Mouse (Mus musculus): ENCODE measurements around the gene Hspa12a. TPM values are rescaled to one million over a fixed set of nuclear protein-coding genes. Genes with fewer than 3 reads are reported as not detected.

The Hspa12a gene
- polyA plus RNA-seq, 1 experiment = 51.0 TPM

DNA sequence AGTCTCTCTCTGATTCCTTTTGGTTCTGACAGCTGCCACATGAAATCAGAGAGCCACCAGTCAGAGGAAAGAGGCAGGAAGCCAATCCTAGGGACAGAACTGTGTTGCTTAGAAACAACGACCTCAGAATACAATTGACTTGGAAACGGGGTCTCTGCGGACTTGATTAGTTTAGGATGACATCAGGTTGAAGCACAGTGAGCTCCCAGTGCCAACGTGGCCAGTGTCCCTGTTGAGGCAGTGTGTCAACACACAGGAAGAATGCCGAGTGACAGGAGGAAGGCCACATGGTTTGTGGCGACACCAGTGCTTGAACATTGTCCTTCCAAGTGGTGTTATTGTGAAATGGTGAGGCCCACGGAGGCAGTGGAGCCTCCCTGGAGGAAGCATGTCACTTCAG lies 159.5 kb downstream of the Hspa12a start:
- no peak for TF ChIP-seq CTCF (IDR thresholded peaks at IDR 0.05; ENCODE audit: control insufficient read depth, insufficient read depth, insufficient replicate concordance, low read depth, low read length)
- TF ChIP-seq POLR2A (IDR thresholded peaks at IDR 0.05; ENCODE audit: control insufficient read depth, low read depth, low read length) = peak; percentile 12; the same call in 1 of the 2 replicates
- Histone ChIP-seq H3K27ac (ENCODE audit: control insufficient read depth, insufficient read depth, low read depth, low read length) (0 out of 2 replicates have a peak overlapping the region, but pooled peaks have one; percentile 10), H3K4me1 (ENCODE audit: control insufficient read depth, insufficient read depth, low read length) (peaks cover 3% of the 10 kb centered on the region; the same call in 1 of the 2 replicates), H3K36me3 (ENCODE audit: control insufficient read depth, insufficient read depth, low read length) (no peaks in the 10 kb centered on the region), H3K27me3 (ENCODE audit: control insufficient read depth, insufficient read depth, low read length) (no peaks in the 10 kb centered on the region), H3K4me3 (ENCODE audit: control insufficient read depth, low read depth, low read length) (no peak overlapping the region)

DNA sequence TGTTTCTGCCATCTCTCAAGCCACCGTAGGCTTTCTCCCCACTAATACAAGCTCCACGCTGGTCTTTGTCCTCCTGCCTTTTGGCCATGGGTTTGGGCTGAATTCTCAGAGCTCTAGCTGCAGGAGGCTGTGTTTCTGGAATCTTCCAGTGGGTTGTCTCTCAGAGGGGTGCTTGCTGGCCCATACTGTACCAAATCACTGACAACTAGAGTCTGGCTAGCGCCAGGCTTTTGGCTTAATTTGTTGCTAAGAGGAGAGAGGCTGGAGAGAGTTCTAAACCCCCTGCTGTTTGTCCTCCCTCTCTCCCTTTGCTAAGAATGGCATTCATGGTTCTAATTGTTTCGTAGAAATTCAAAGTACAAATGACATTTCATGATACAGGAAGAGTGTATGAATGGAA lies 161.9 kb downstream of the Hspa12a start:
- TF ChIP-seq CTCF (IDR thresholded peaks at IDR 0.05; ENCODE audit: control insufficient read depth, insufficient read depth, insufficient replicate concordance, low read depth, low read length) (no peak), POLR2A (IDR thresholded peaks at IDR 0.05; ENCODE audit: control insufficient read depth, low read depth, low read length) (no peak)
- Histone ChIP-seq H3K4me1 (ENCODE audit: control insufficient read depth, insufficient read depth, low read length) (0 out of 2 replicates have a peak, but pooled peaks cover 2% of the 10 kb centered on the region), H3K36me3 (ENCODE audit: control insufficient read depth, insufficient read depth, low read length) (no peaks in the 10 kb centered on the region), H3K4me3 (ENCODE audit: control insufficient read depth, low read depth, low read length) (no peak overlapping the region), H3K27ac (ENCODE audit: control insufficient read depth, insufficient read depth, low read depth, low read length) (no peak overlapping the region), H3K27me3 (ENCODE audit: control insufficient read depth, insufficient read depth, low read length) (no peaks in the 10 kb centered on the region)

DNA sequence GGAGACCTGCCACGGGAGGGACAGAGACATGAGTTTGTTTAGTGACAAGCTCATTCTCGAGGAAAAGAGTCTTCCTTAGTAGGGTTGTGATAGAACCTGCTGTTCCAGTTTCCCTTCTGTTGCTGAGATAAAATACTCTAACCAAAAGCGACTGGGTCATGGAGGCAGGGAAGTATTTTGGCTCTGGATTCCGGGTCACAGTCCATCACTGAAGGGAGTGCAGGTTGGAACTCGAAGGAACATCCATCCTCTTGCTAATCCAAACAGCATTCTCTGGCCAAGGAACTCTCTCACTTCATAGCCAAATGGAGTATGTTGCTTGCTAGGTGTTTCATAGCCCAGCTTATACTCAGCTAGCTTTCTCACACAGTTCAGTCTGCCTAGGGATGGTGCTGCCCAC lies 167.0 kb downstream of the Hspa12a start:
- Histone ChIP-seq H3K36me3 (ENCODE audit: control insufficient read depth, insufficient read depth, low read length) (no peaks in the 10 kb centered on the region), H3K4me1 (ENCODE audit: control insufficient read depth, insufficient read depth, low read length) (no peaks in the 10 kb centered on the region), H3K27me3 (ENCODE audit: control insufficient read depth, insufficient read depth, low read length) (no peaks in the 10 kb centered on the region), H3K4me3 (ENCODE audit: control insufficient read depth, low read depth, low read length) (no peak overlapping the region), H3K27ac (ENCODE audit: control insufficient read depth, insufficient read depth, low read depth, low read length) (no peak overlapping the region)
- TF ChIP-seq POLR2A (IDR thresholded peaks at IDR 0.05; ENCODE audit: control insufficient read depth, low read depth, low read length) (no peak), CTCF (IDR thresholded peaks at IDR 0.05; ENCODE audit: control insufficient read depth, insufficient read depth, insufficient replicate concordance, low read depth, low read length) (no peak)

DNA sequence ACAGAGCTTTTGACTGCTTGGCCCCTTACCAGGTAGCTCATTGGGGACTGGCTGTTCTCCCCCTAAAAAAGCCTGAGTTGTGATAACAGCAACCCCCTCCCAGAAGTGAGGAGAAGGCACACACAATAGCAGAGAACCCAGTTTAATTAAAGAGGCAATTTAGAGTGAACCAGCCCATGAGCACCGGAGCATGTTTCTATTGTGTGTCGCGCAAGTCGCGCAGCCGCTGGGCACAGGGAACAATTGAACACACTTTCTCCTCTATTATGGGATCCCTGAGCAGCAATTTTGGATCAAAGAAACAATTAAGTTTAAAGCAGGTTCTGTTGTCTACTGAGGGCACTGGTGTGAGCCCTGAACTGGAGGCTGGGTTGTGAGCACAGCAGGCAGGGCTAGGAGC lies 176.1 kb downstream of the Hspa12a start:
- TF ChIP-seq CTCF (IDR thresholded peaks at IDR 0.05; ENCODE audit: control insufficient read depth, insufficient read depth, insufficient replicate concordance, low read depth, low read length) = no peak
- Histone ChIP-seq H3K27ac (ENCODE audit: control insufficient read depth, insufficient read depth, low read depth, low read length) (no peak overlapping the region), H3K36me3 (ENCODE audit: control insufficient read depth, insufficient read depth, low read length) (no peaks in the 10 kb centered on the region), H3K4me3 (ENCODE audit: control insufficient read depth, low read depth, low read length) (no peak overlapping the region), H3K4me1 (ENCODE audit: control insufficient read depth, insufficient read depth, low read length) (0 out of 2 replicates have a peak, but pooled peaks cover 2% of the 10 kb centered on the region), H3K27me3 (ENCODE audit: control insufficient read depth, insufficient read depth, low read length) (no peaks in the 10 kb centered on the region)

DNA sequence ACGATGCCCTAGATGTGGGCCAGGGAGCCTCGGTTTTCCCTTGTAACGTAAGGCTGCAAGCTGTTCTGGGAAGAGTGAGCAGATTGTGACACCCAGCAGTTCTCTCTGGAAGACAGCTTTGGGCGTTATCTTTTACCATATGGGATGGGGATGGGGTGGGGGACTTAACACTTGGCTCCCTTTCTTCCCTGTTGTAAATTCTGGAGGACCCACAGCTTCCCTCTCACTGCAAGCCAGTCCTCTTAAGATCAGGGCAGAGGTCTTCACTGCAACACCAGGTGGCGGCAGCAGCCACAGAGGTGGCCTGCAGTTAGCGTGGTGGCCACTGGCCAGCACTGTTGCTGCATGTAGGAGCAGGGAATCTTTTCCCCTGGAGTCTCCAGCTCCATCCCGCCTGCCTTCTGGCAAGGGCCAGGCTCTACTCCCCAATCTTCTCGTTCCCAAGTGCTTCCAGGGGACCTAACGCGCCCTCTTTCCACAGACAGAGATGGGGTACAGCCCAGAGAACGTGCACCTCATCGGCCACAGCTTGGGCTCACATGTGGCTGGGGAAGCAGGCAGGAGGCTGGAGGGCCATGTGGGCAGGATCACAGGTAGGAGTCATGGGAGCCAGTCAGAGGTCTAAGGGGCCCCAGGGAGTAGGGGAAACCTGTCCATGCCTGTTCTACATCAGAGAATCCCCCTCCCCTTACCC lies 180.5 kb downstream of the Hspa12a start:
- no peaks in the 10 kb centered on the region for H3K36me3 ChIP-seq (ENCODE audit: control insufficient read depth, insufficient read depth, low read length)
- H3K27me3 ChIP-seq (ENCODE audit: control insufficient read depth, insufficient read depth, low read length) = no peaks in the 10 kb centered on the region
- TF ChIP-seq CTCF (IDR thresholded peaks at IDR 0.05; ENCODE audit: control insufficient read depth, insufficient read depth, insufficient replicate concordance, low read depth, low read length) (peak; percentile 83; the same call in 1 of the 2 replicates), POLR2A (IDR thresholded peaks at IDR 0.05; ENCODE audit: control insufficient read depth, low read depth, low read length) (no peak)
- H3K4me1 ChIP-seq (ENCODE audit: control insufficient read depth, insufficient read depth, low read length) = peaks cover 4% of the 10 kb centered on the region
- no peak overlapping the region for H3K27ac ChIP-seq (ENCODE audit: control insufficient read depth, insufficient read depth, low read depth, low read length)
- H3K4me3 ChIP-seq (ENCODE audit: control insufficient read depth, low read depth, low read length) = no peak overlapping the region

DNA sequence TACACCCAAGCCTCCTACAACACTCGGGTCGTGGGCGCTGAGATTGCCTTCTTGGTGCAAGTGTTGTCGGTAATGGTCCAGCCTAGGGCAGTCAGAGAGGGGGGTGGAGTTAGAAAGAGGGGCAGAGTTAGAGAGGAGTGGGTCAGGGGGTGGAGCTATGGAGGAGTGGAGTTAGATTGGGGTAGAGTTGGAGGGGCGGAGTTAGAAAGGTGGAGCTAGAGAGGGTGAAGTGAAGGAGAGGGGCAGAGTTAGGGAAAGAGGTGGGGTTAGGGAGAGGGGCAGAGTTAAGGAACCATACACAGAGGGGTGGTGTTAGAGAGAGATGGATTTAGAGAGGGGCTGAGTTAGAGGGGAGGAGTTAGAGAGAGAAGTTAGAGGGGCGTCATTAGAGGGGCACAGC lies 181.1 kb downstream of the Hspa12a start:
- Histone ChIP-seq H3K36me3 (ENCODE audit: control insufficient read depth, insufficient read depth, low read length) (no peaks in the 10 kb centered on the region), H3K4me1 (ENCODE audit: control insufficient read depth, insufficient read depth, low read length) (peaks cover 4% of the 10 kb centered on the region), H3K4me3 (ENCODE audit: control insufficient read depth, low read depth, low read length) (no peak overlapping the region), H3K27me3 (ENCODE audit: control insufficient read depth, insufficient read depth, low read length) (no peaks in the 10 kb centered on the region), H3K27ac (ENCODE audit: control insufficient read depth, insufficient read depth, low read depth, low read length) (no peak overlapping the region)
- no peak for TF ChIP-seq CTCF (IDR thresholded peaks at IDR 0.05; ENCODE audit: control insufficient read depth, insufficient read depth, insufficient replicate concordance, low read depth, low read length)
- no peak for TF ChIP-seq POLR2A (IDR thresholded peaks at IDR 0.05; ENCODE audit: control insufficient read depth, low read depth, low read length)

DNA sequence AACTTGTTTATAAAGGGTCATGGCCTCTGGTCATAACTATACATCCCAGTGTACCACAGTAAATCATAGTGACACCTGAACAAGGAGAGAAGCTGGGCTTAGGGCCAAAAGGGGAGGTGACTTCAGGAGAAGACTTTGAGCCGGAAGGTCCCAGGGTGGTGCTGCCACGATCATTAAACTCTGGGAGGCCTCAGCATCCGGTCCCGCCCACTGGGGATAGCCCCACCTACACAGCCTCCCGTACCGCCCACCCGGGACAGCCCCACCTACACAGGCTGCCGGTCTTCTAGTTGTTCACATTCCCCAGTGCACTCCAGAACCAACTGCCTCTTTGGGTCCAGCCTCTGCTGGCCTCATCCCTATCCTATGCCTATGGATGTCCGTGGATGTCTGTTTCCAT lies 184.0 kb downstream of the Hspa12a start, which contains the start of gene Pnliprp2:
Pnliprp2 (plus strand) TSS at position 297 of the 400 bp plus-strand sequence.
- Histone ChIP-seq H3K36me3 (ENCODE audit: control insufficient read depth, insufficient read depth, low read length) (no peaks in the 10 kb centered on the region), H3K27me3 (ENCODE audit: control insufficient read depth, insufficient read depth, low read length) (no peaks in the 10 kb centered on the region), H3K27ac (ENCODE audit: control insufficient read depth, insufficient read depth, low read depth, low read length) (no peak within 1 kb of the TSS), H3K4me3 (ENCODE audit: control insufficient read depth, low read depth, low read length) (peak within 1 kb of the TSS; percentile 58), H3K4me1 (ENCODE audit: control insufficient read depth, insufficient read depth, low read length) (peaks cover 4% of the 10 kb centered on the region)
- TF ChIP-seq CTCF (IDR thresholded peaks at IDR 0.05; ENCODE audit: control insufficient read depth, insufficient read depth, insufficient replicate concordance, low read depth, low read length) (no peak), POLR2A (IDR thresholded peaks at IDR 0.05; ENCODE audit: control insufficient read depth, low read depth, low read length) (no peak)

All from testis, adult 2 months (tissue).